Mouse (Mus musculus): ENCODE measurements at regions not wholly inside any gene's neighbourhood (a gene's known extent, or its start where the extent isn't known, plus 50 kb on each side); places are given as distances from the start of the nearest gene placed in this dataset.

- TF ChIP-seq CTCF (IDR thresholded peaks at IDR 0.05; ENCODE audit: low read depth) (no peak), EP300 (IDR thresholded peaks at IDR 0.05; ENCODE audit: low read depth) (no peak)
These were observed 844.0 kb upstream of the Sel1l start for GRCm38 (mm10) chr12:92692956-92693355.
